ENCODE assay signal across 8 mouse cellular contexts in genomic region chr10:80806341-80807056, GRCm38 (mm10). TPM values are rescaled to one million over a fixed set of nuclear protein-coding genes. Genes with fewer than 3 reads are reported as not detected.
A peak's percentile ranks its signal among the peaks of the same experiment; 100 is the strongest.
DNase-seq lines count a peak whose midpoint lies in the region; ATAC-seq and TF ChIP-seq lines count a peak whose summit lies in the region.

No protein-coding gene starts in this region.

- H3K27me3 ChIP-seq in heart, embryonic 12.5 days (replicated peaks) = peaks cover 17% of the 10 kb centered on the region
- H3K27me3 ChIP-seq in MEL (ENCODE audit: control insufficient read depth in 1 of 2, insufficient read depth in 2 of 2, low read length in 2 of 2) = no peaks in the 10 kb centered on the region
- peaks cover 2% of the 10 kb centered on the region; the same call in 1 of the 2 replicates for H3K27me3 ChIP-seq in heart, embryonic 16.5 days (ENCODE audit: control insufficient read depth, insufficient read depth, low read length)

- TF ChIP-seq CTCF in MEL (IDR thresholded peaks at IDR 0.05 in 2 of 3, conservative IDR thresholded peaks at IDR 0.05 in 1 of 3; ENCODE audit: control insufficient read depth in 1 of 3, insufficient read depth in 1 of 3, low read depth in 2 of 3, low read length in 3 of 3, poor library complexity in 1 of 3, severe bottlenecking in 1 of 3) = no peak

- intact Hi-C loops in heart, postnatal 14 days (cut with DNase I) = no loop called here

- H3K27ac ChIP-seq in heart, embryonic 12.5 days (ENCODE audit: poor library complexity, severe bottlenecking) = peak overlapping the region; percentile 66
- peak overlapping the region; percentile 11; the same call in 1 of the 2 replicates for H3K27ac ChIP-seq in MEL (ENCODE audit: control insufficient read depth, low read depth, low read length)
- peak overlapping the region; percentile 84 for H3K27ac ChIP-seq in heart, embryonic 16.5 days (ENCODE audit: low read length)

- H3K4me3 ChIP-seq in heart, embryonic 12.5 days = peak overlapping the region; percentile 51
- H3K4me3 ChIP-seq in MEL (ENCODE audit: control insufficient read depth in 1 of 2, insufficient read depth in 1 of 2, low read depth in 2 of 2, low read length in 2 of 2) = peak overlapping the region; percentile 28 to 55; a peak in 3 of 4 replicates
- peak overlapping the region; percentile 57 for H3K4me3 ChIP-seq in heart, embryonic 16.5 days (ENCODE audit: low read length)

- TF ChIP-seq EP300 in MEL (IDR thresholded peaks at IDR 0.05; ENCODE audit: low read depth in 1 of 2, low read length in 2 of 2) = no peak

- peaks cover 60% of the 10 kb centered on the region for H3K4me1 ChIP-seq in heart, embryonic 12.5 days (replicated peaks)
- 0 out of 4 replicates have a peak, but pooled peaks cover 0 to 5% of the 10 kb centered on the region in 2 experiments for H3K4me1 ChIP-seq in MEL (ENCODE audit: control insufficient read depth in 1 of 2, insufficient read depth in 2 of 2, low read length in 2 of 2)
- H3K4me1 ChIP-seq in heart, embryonic 16.5 days (ENCODE audit: control insufficient read depth, insufficient read depth, low read length) = peaks cover 50% of the 10 kb centered on the region

- whole genome bisulfite sequencing in heart, embryonic 12.5 days = 42% methylated on average over 34 of the region's 34 CpGs
- 50% methylated on average over 34 of the region's 34 CpGs for WGBS in heart, embryonic 16.5 days

- H3K9me3 ChIP-seq in heart, embryonic 12.5 days (replicated peaks) = no peaks in the 10 kb centered on the region
- no peaks in the 10 kb centered on the region for H3K9me3 ChIP-seq in MEL (replicated peaks; ENCODE audit: insufficient read depth, low read length)
- H3K9me3 ChIP-seq in heart, embryonic 16.5 days (replicated peaks; ENCODE audit: control insufficient read depth, low read length) = no peaks in the 10 kb centered on the region

- H3K36me3 ChIP-seq in heart, embryonic 12.5 days = peaks cover 39% of the 10 kb centered on the region
- H3K36me3 ChIP-seq in MEL (ENCODE audit: control insufficient read depth in 1 of 2, insufficient read depth in 2 of 2, low read length in 2 of 2) = no peaks in the 10 kb centered on the region
- peaks cover 30% of the 10 kb centered on the region for H3K36me3 ChIP-seq in heart, embryonic 16.5 days (ENCODE audit: control insufficient read depth, insufficient read depth)

- no peak for TF ChIP-seq POLR2A in MEL (IDR thresholded peaks at IDR 0.05; ENCODE audit: control insufficient read depth in 1 of 2, insufficient read depth in 1 of 2, low read depth in 1 of 2, low read length in 2 of 2, poor library complexity in 1 of 2)

- peak overlapping the region; percentile 80 for H3K4me2 ChIP-seq in heart, embryonic 12.5 days
- peak overlapping the region; percentile 89 for H3K4me2 ChIP-seq in heart, embryonic 16.5 days (ENCODE audit: low read depth, low read length)

- no peak for TF ChIP-seq RAD21 in MEL (IDR thresholded peaks at IDR 0.05; ENCODE audit: low read depth, low read length)

- ATAC-seq in heart, embryonic 12.5 days (ENCODE audit: insufficient number of reproducible peaks, low FRiP score) = no peak
- ATAC-seq in heart, embryonic 16.5 days (replicated peaks; ENCODE audit: extremely low read depth, insufficient read depth, low FRiP score) = no peak
- peak; percentile 6; the same call in 1 of the 2 replicates for ATAC-seq in megakaryocyte progenitor cell, adult 5-6 weeks (replicated peaks; ENCODE audit: poor library complexity)

- no peak for DNase-seq in heart, postnatal 14 days
- no peak for DNase-seq in MEL (ENCODE audit: low read depth, low spot score)
- DNase-seq in layer of hippocampus, adult 8-10 months (ENCODE audit: low spot score in 2 of 2) = no peak
- no peak for DNase-seq in adrenal gland, adult 8-10 months
- no peak for DNase-seq in thymus, postnatal 10 days (ENCODE audit: low spot score in 2 of 2)

- peaks cover 1% of the 10 kb centered on the region; the same call in 1 of the 2 replicates for H3K79me2 ChIP-seq in MEL (ENCODE audit: control insufficient read depth, insufficient read depth, low read length, poor library complexity)

- H3K9ac ChIP-seq in heart, embryonic 12.5 days = peak overlapping the region; percentile 78
- H3K9ac ChIP-seq in MEL (ENCODE audit: control insufficient read depth, low read depth, low read length, poor library complexity, severe bottlenecking) = peak overlapping the region; percentile 78
- H3K9ac ChIP-seq in heart, embryonic 16.5 days (ENCODE audit: low read length) = peak overlapping the region; percentile 73

TF ChIP-seq in MEL, 35 proteins besides CTCF, POLR2A, EP300 and RAD21 (continues in another document):
- TF ChIP-seq UBTF (IDR thresholded peaks at IDR 0.05; ENCODE audit: borderline replicate concordance, insufficient read depth, low read depth, low read length) (no peak), JUND (IDR thresholded peaks at IDR 0.05; ENCODE audit: low read depth, low read length) (no peak), MXI1 (IDR thresholded peaks at IDR 0.05; ENCODE audit: low read depth, low read length) (no peak), POLR2AphosphoS5 (IDR thresholded peaks at IDR 0.05; ENCODE audit: borderline replicate concordance, low read depth, low read length) (no peak), E2F4 (IDR thresholded peaks at IDR 0.05; ENCODE audit: borderline replicate concordance, low read depth, low read length) (no peak), USF1 (IDR thresholded peaks at IDR 0.05; ENCODE audit: low read depth, low read length) (no peak), ZNF384 (IDR thresholded peaks at IDR 0.05; ENCODE audit: low read depth, low read length) (no peak)

RNA-seq across cellular contexts. Expression of gene Amh, which starts 1.5 kb away (rescaled TPM):
- 0.14 and 0.23 TPM in 2 replicates for polyA plus RNA-seq in heart, embryonic 12.5 days (2016; fragmentation: Nextera tagmentation; extraction: Ambion mirVana)
- total RNA-seq in heart, postnatal 14 days (2021) = under 1 TPM; 0.56 to 0.65 TPM
- total RNA-seq in MEL (2012; rRNA removed) = 0.42 and 0.59 TPM in 2 replicates
- 1 to 10 TPM in 1 of 2 experiments, not detected in 1; 1.1 TPM for polyA plus RNA-seq in MEL (2012; ENCODE audit: insufficient read depth in 1 of 2, insufficient read length in 2 of 2, low read depth in 1 of 2, low replicate concordance in 2 of 2, missing spikeins in 1 of 2)
- polyA plus RNA-seq in heart, embryonic 16.5 days (2015; fragmentation: Nextera tagmentation; extraction: Ambion mirVana) = 0.13 and 0.29 TPM in 2 replicates
- not detected in 2 replicates for total RNA-seq in megakaryocyte progenitor cell, adult 5-6 weeks (2015)
- 0.14 TPM in 1 of 2 replicates, not detected in the other for total RNA-seq in megakaryocyte progenitor cell, adult 5-6 weeks (2017)
- 1 to 10 TPM; 2.4 to 4.0 (median 3.0) TPM for total RNA-seq in layer of hippocampus, adult 8-10 months (2022)
- 1 to 10 TPM in 1 of 4 experiments, under 1 TPM in 3; 0.20 to 1.3 (median 0.68) TPM for total RNA-seq in adrenal gland, adult 8-10 months (2022)

RNA-seq across cellular contexts. Expression of gene Jsrp1, which starts 6.8 kb away (rescaled TPM):
- 6.1 and 6.7 TPM in 2 replicates for polyA plus RNA-seq in heart, embryonic 12.5 days (2016; fragmentation: Nextera tagmentation; extraction: Ambion mirVana)
- not detected for total RNA-seq in heart, postnatal 14 days (2021)
- not detected in 2 replicates for total RNA-seq in MEL (2012; rRNA removed)
- under 1 TPM in 1 of 2 experiments, not detected in 1; 0.39 TPM for polyA plus RNA-seq in MEL (2012; ENCODE audit: insufficient read depth in 1 of 2, insufficient read length in 2 of 2, low read depth in 1 of 2, low replicate concordance in 2 of 2, missing spikeins in 1 of 2)
- polyA plus RNA-seq in heart, embryonic 16.5 days (2015; fragmentation: Nextera tagmentation; extraction: Ambion mirVana) = 5.6 and 6.7 TPM in 2 replicates
- not detected in 2 replicates for total RNA-seq in megakaryocyte progenitor cell, adult 5-6 weeks (2015)
- not detected in 2 replicates for total RNA-seq in megakaryocyte progenitor cell, adult 5-6 weeks (2017)
- 1 to 10 TPM in 3 of 4 experiments, under 1 TPM in 1; 0.91 to 4.7 (median 2.7) TPM for total RNA-seq in layer of hippocampus, adult 8-10 months (2022)
- total RNA-seq in adrenal gland, adult 8-10 months (2022) = 10 to 100 TPM in 2 of 4 experiments, 1 to 10 TPM in 2; 5.7 to 23.4 (median 12.4) TPM

RNA-seq across cellular contexts. Expression of gene Plekhj1, which starts 8.1 kb away (rescaled TPM):
- 82.4 and 83.2 TPM in 2 replicates for polyA plus RNA-seq in heart, embryonic 12.5 days (2016; fragmentation: Nextera tagmentation; extraction: Ambion mirVana)
- 10 to 100 TPM; 35.7 to 36.3 TPM for total RNA-seq in heart, postnatal 14 days (2021)
- 79.8 and 86.9 TPM in 2 replicates for total RNA-seq in MEL (2012; rRNA removed)
- polyA plus RNA-seq in MEL (2012; ENCODE audit: insufficient read depth in 1 of 2, insufficient read length in 2 of 2, low read depth in 1 of 2, low replicate concordance in 2 of 2, missing spikeins in 1 of 2) = 100 to 1,000 TPM in 1 of 2 experiments, not detected in 1; 217 TPM
- 79.4 and 83.3 TPM in 2 replicates for polyA plus RNA-seq in heart, embryonic 16.5 days (2015; fragmentation: Nextera tagmentation; extraction: Ambion mirVana)
- total RNA-seq in megakaryocyte progenitor cell, adult 5-6 weeks (2015) = 64.8 and 78.7 TPM in 2 replicates
- total RNA-seq in megakaryocyte progenitor cell, adult 5-6 weeks (2017) = 32.6 and 43.9 TPM in 2 replicates
- total RNA-seq in layer of hippocampus, adult 8-10 months (2022) = 10 to 100 TPM; 61.4 to 75.8 (median 70.7) TPM
- 100 to 1,000 TPM in 3 of 4 experiments, 10 to 100 TPM in 1; 92.4 to 130 (median 107) TPM for total RNA-seq in adrenal gland, adult 8-10 months (2022)

RNA-seq across cellular contexts. Expression of gene Sf3a2, which starts 8.5 kb away (rescaled TPM):
- polyA plus RNA-seq in heart, embryonic 12.5 days (2016; fragmentation: Nextera tagmentation; extraction: Ambion mirVana) = 51.2 and 58.3 TPM in 2 replicates
- 10 to 100 TPM; 27.0 to 31.6 TPM for total RNA-seq in heart, postnatal 14 days (2021)
- total RNA-seq in MEL (2012; rRNA removed) = 50.4 and 52.0 TPM in 2 replicates
- polyA plus RNA-seq in MEL (2012; ENCODE audit: insufficient read depth in 1 of 2, insufficient read length in 2 of 2, low read depth in 1 of 2, low replicate concordance in 2 of 2, missing spikeins in 1 of 2) = 100 to 1,000 TPM in 1 of 2 experiments, not detected in 1; 210 TPM
- 42.3 and 47.7 TPM in 2 replicates for polyA plus RNA-seq in heart, embryonic 16.5 days (2015; fragmentation: Nextera tagmentation; extraction: Ambion mirVana)
- 74.9 and 78.4 TPM in 2 replicates for total RNA-seq in megakaryocyte progenitor cell, adult 5-6 weeks (2015)
- total RNA-seq in megakaryocyte progenitor cell, adult 5-6 weeks (2017) = 11.5 and 19.0 TPM in 2 replicates
- 10 to 100 TPM; 43.3 to 60.0 (median 50.2) TPM for total RNA-seq in layer of hippocampus, adult 8-10 months (2022)
- total RNA-seq in adrenal gland, adult 8-10 months (2022) = 10 to 100 TPM; 52.0 to 78.6 (median 55.5) TPM

RNA-seq across cellular contexts. Expression of gene Oaz1, which starts 20.0 kb away (rescaled TPM):
- 1,577 and 1,597 TPM in 2 replicates for polyA plus RNA-seq in heart, embryonic 12.5 days (2016; fragmentation: Nextera tagmentation; extraction: Ambion mirVana)
- 100 to 1,000 TPM; 893 to 962 TPM for total RNA-seq in heart, postnatal 14 days (2021)
- total RNA-seq in MEL (2012; rRNA removed) = 983 and 1,061 TPM in 2 replicates
- 1,000 to 10,000 TPM in 1 of 2 experiments, not detected in 1; 1,528 TPM for polyA plus RNA-seq in MEL (2012; ENCODE audit: insufficient read depth in 1 of 2, insufficient read length in 2 of 2, low read depth in 1 of 2, low replicate concordance in 2 of 2, missing spikeins in 1 of 2)
- 2,111 and 2,265 TPM in 2 replicates for polyA plus RNA-seq in heart, embryonic 16.5 days (2015; fragmentation: Nextera tagmentation; extraction: Ambion mirVana)
- 1,168 and 1,276 TPM in 2 replicates for total RNA-seq in megakaryocyte progenitor cell, adult 5-6 weeks (2015)
- 222 and 291 TPM in 2 replicates for total RNA-seq in megakaryocyte progenitor cell, adult 5-6 weeks (2017)
- 100 to 1,000 TPM; 475 to 520 (median 506) TPM for total RNA-seq in layer of hippocampus, adult 8-10 months (2022)
- 1,000 to 10,000 TPM in 1 of 4 experiments, 100 to 1,000 TPM in 3; 825 to 1,012 (median 923) TPM for total RNA-seq in adrenal gland, adult 8-10 months (2022)

Comparison
In these comparisons a context has a peak if more than half of its experiments do, and no peak if none do; other contexts are left out.
1. H3K27ac ChIP-seq: peak in every context shown above with its lines; median percentile 84 in heart, embryonic 16.5 days; 66 in heart, embryonic 12.5 days; 11 in MEL.